Mouse (Mus musculus) liver, embryonic 14.5 days (tissue): ENCODE measurements at regions not wholly inside any gene's neighbourhood (a gene's known extent, or its start where the extent isn't known, plus 50 kb on each side); places are given as distances from the start of the nearest gene placed in this dataset.

Source experiments
- ATAC-seq: fragments of 200-750 bp; cut with Nextera tagmentation; 2 replicates; pipeline ENCODE4 v1.8.0; 2017; ENCODE audit warnings: moderate number of reproducible peaks, mild to moderate bottlenecking, moderate library complexity; ENCODE audit not compliant: insufficient read depth
- DNase-seq, 3 experiments: peaks; one replicate each; pipeline ENCODE4 v3.0.0-alpha.2; 2012 to 2013; ENCODE audit warnings: low read depth in 3 of 3, low spot score in 3 of 3
- H3K27ac ChIP-seq: fragments of 300-500 bp; sonication (generic); 2 replicates; pipeline ENCODE4 v1.5.1; 2014; ENCODE audit warnings: moderate library complexity, mild to moderate bottlenecking, control low read depth, inconsistent platforms
- H3K27me3 ChIP-seq: fragments of 300-500 bp; sonication (generic); 2 replicates; pipeline ENCODE4 v1.6.1; 2014; ENCODE audit warnings: mild to moderate bottlenecking, low read length, moderate library complexity; ENCODE audit not compliant: control insufficient read depth, insufficient read depth
- H3K36me3 ChIP-seq: fragments of 300-500 bp; sonication (generic); replicated peaks from 2 replicates; pipeline ENCODE4 v1.6.1; 2014; ENCODE audit warnings: low read depth; ENCODE audit not compliant: control insufficient read depth, insufficient read depth
- H3K4me1 ChIP-seq, 2 experiments: fragments of 200-500 bp in 1 of 2; fragments of 300-500 bp in 1 of 2; sonication (generic) in 1 of 2; replicated peaks; 2 replicates each; pipeline ENCODE4 v1.6.1; 2012 to 2014; ENCODE audit warnings: antibody characterized with exemption in 1 of 2, inconsistent platforms in 1 of 2, low read length in 1 of 2; ENCODE audit not compliant: control insufficient read depth in 2 of 2, insufficient read depth in 2 of 2
- H3K4me2 ChIP-seq: fragments of 300-500 bp; sonication (generic); 2 replicates; pipeline ENCODE4 v1.6.1; 2014; ENCODE audit warnings: low read depth, mild to moderate bottlenecking, control low read depth, moderate library complexity
- H3K4me3 ChIP-seq, 2 experiments: fragments of 200-500 bp in 1 of 2; fragments of 300-500 bp in 1 of 2; sonication (generic) in 1 of 2; 2 replicates each; pipeline ENCODE4 v1.5.1; 2012 to 2014; ENCODE audit warnings: low read depth in 2 of 2, low read length in 2 of 2, mild to moderate bottlenecking in 2 of 2, control low read depth in 1 of 2, inconsistent platforms in 1 of 2, moderate library complexity in 1 of 2; ENCODE audit not compliant: insufficient read depth in 1 of 2
- H3K9ac ChIP-seq: fragments of 300-500 bp; sonication (generic); replicated peaks from 2 replicates; pipeline ENCODE4 v1.6.1; 2014; ENCODE audit warnings: mild to moderate bottlenecking, control low read depth, moderate library complexity
- H3K9me3 ChIP-seq: fragments of 300-500 bp; sonication (generic); 2 replicates; pipeline ENCODE4 v1.6.1; 2016; ENCODE audit warnings: low read length, mixed read lengths; ENCODE audit not compliant: control insufficient read depth
- CTCF ChIP-seq: IDR thresholded peaks from 2 replicates; pipeline ENCODE4 v1.5.1; 2016; ENCODE audit warnings: antibody characterized with exemption, low read depth, control low read depth
- EP300 ChIP-seq: IDR thresholded peaks from 2 replicates; pipeline ENCODE4 v1.6.1; 2016; ENCODE audit warnings: antibody characterized with exemption, low read depth
- WGBS: fragments of 180-500 bp; shearing (Covaris S2); extraction: QIAGEN DNeasy Blood & Tissue Kit; methylation state at CpG from one replicate; pipeline ENCODE4 v1.1.7; 2014; ENCODE audit not compliant: insufficient replicate concordance; 5-methylcytosine and 5-hydroxymethylcytosine counted together

GRCm38 (mm10) chr9:61111206-61111605 lies 261.0 kb upstream of the Tle3 start:
- no peak for ATAC-seq
- 54% methylated on average over 7 of the region's 7 CpGs for WGBS
- Histone ChIP-seq H3K36me3 (no peaks in the 10 kb centered on the region), H3K9ac (no peak overlapping the region), H3K4me3 (no peak overlapping the region), H3K4me2 (no peak overlapping the region), H3K9me3 (no peaks in the 10 kb centered on the region), H3K27me3 (no peaks in the 10 kb centered on the region), H3K4me1 (no peaks in the 10 kb centered on the region), H3K27ac (no peak overlapping the region)
- TF ChIP-seq EP300 (no peak), CTCF (no peak)
- DNase-seq = no peak

- no peaks in the 10 kb centered on the region for H3K36me3 ChIP-seq
- no peak overlapping the region for H3K4me3 ChIP-seq
- no peaks in the 10 kb centered on the region for H3K4me1 ChIP-seq
- TF ChIP-seq EP300 = no peak
- TF ChIP-seq CTCF = no peak
- H3K4me2 ChIP-seq = no peak overlapping the region
- no peak overlapping the region for H3K9ac ChIP-seq
- DNase-seq (no peak), ATAC-seq (no peak)
- no peaks in the 10 kb centered on the region for H3K9me3 ChIP-seq
- WGBS = 51% methylated on average over 19 of the region's 19 CpGs
- H3K27me3 ChIP-seq = no peaks in the 10 kb centered on the region
- no peak overlapping the region for H3K27ac ChIP-seq
These were observed 260.3 kb upstream of the Tle3 start for GRCm38 (mm10) chr9:61111733-61112415.

GRCm38 (mm10) chr9:61119252-61119651 lies 252.9 kb upstream of the Tle3 start:
- WGBS = 27% methylated on average over 3 of the region's 3 CpGs
- H3K27ac ChIP-seq = no peak overlapping the region
- no peak for TF ChIP-seq EP300
- TF ChIP-seq CTCF = no peak
- no peak for ATAC-seq
- H3K4me3 ChIP-seq = no peak overlapping the region
- H3K4me1 ChIP-seq = peaks cover 0 to 6% of the 10 kb centered on the region in 2 experiments; a peak in 2 of 4 replicates
- H3K4me2 ChIP-seq = no peak overlapping the region
- H3K9ac ChIP-seq = no peak overlapping the region
- H3K36me3 ChIP-seq = no peaks in the 10 kb centered on the region
- no peaks in the 10 kb centered on the region for H3K27me3 ChIP-seq
- H3K9me3 ChIP-seq = no peaks in the 10 kb centered on the region
- no peak for DNase-seq

GRCm38 (mm10) chr9:61120531-61120930 lies 251.6 kb upstream of the Tle3 start:
- ATAC-seq (no peak), DNase-seq (no peak)
- H3K4me1 ChIP-seq = peaks cover 0 to 6% of the 10 kb centered on the region in 2 experiments; a peak in 2 of 4 replicates
- no peaks in the 10 kb centered on the region for H3K36me3 ChIP-seq
- 57% methylated on average over 3 of the region's 3 CpGs for WGBS
- no peaks in the 10 kb centered on the region for H3K27me3 ChIP-seq
- TF ChIP-seq EP300 (no peak), CTCF (no peak)
- no peak overlapping the region for H3K4me3 ChIP-seq
- no peak overlapping the region for H3K9ac ChIP-seq
- no peak overlapping the region for H3K4me2 ChIP-seq
- no peaks in the 10 kb centered on the region for H3K9me3 ChIP-seq
- no peak overlapping the region for H3K27ac ChIP-seq

DNA sequence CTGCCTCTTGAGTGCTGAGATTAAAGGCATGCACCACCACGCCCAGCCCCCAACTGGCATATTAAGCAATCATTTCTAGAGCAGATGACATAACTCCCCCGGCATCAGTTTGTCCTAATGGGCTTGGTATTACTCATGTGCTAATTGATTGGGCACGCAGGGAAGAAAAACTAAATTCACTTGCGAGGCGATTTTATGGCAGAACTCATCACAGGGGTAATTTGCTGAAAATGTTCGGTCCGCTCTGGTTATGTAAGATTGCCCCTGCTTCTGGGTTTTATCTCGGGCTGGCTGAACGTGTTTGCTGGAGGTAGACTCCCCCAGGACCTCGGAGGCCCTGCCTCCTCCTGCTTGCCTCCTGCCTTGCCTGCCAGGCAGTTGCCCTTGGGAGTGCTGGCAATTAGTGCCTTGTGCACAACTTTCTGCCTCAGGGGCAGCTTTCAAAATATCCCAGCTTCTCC lies 251.2 kb upstream of the Tle3 start:
- H3K27ac ChIP-seq = no peak overlapping the region
- DNase-seq (no peak), ATAC-seq (no peak)

More for the DNA sequence above, 251.2 kb upstream of the Tle3 start:
- Histone ChIP-seq H3K9ac (no peak overlapping the region), H3K27me3 (no peaks in the 10 kb centered on the region), H3K36me3 (no peaks in the 10 kb centered on the region), H3K4me3 (no peak overlapping the region), H3K4me1 (peaks cover 0 to 6% of the 10 kb centered on the region in 2 experiments; a peak in 2 of 4 replicates), H3K9me3 (no peaks in the 10 kb centered on the region), H3K4me2 (no peak overlapping the region)
- WGBS = 52% methylated on average over 10 of the region's 10 CpGs
- no peak for TF ChIP-seq CTCF
- TF ChIP-seq EP300 = no peak
